Mouse (Mus musculus): ENCODE results near the gene Gramd1b.
A peak's percentile ranks its signal among the peaks of the same experiment; 100 is the strongest.

Gramd1b gene

GRCm38 (mm10) chr9:40337131-40337820, 193.9 kb downstream of the Gramd1b start:
- peak; percentile 88 for DNase-seq (ENCODE audit: low read depth, low spot score)

- DNase-seq (ENCODE audit: low read depth, low spot score): peak; percentile 74
Observed at GRCm38 (mm10) chr9:40336701-40337100, 194.5 kb downstream of the Gramd1b start.

DNA sequence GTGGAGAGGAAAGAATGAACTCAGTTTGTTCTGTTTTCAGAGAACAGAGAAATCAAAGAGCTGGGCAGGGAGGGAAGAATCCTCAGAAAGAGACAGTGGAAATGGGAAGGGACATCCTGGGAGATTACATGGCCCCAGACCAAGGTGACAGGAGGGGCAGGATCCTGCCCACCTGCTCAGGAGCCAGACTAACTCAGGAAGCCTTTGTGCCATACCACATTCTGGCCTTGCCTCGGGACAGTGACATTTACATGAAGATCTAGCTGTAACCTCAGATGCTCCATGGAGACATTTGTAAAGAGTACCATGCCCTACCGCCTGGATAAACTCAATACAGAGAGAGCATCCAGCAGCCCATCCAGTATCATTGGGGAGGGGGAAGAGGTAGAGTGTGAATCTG, 196.6 kb downstream of the Gramd1b start:
- peak; percentile 65 for DNase-seq (ENCODE audit: low read depth, low spot score)

DNA sequence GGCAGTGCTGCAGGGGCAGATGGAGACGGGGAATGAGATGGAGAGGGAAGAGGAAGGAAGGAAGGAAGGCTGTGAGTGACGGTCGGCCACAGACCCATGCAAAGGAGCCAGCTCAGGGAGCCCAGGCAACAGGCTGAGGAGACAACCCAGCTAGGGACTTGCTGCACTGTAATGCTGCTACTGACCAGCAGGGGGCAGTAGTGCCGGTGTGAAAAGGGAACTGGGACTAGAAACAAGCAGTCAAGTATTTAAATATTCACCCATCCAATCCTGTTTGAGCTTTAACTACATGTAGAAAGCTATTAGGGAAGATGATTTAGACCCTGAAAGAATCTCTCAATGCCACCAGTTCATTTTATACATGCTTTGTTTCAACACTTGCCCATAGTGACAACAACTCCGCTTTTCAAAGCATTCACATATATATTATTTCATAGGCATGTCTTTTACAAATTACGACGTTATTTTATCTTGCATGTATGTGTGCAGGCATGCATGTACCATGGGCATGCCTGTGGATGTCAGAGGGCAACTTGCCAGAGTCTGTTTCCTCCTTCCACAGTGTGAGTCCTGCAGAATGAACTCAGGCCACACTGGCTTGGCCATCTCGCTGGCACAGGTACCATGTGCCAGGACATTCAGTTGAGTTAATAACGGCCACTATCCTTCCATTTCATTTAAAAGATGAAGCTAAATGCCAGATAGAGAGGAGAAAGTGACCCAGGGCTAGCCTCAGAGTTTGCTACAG, 197.4 kb downstream of the Gramd1b start:
- peak; percentile 94 for DNase-seq (ENCODE audit: low read depth, low spot score)

- DNase-seq (ENCODE audit: low read depth, low spot score): peak; percentile 78
Observed at GRCm38 (mm10) chr9:40332731-40333648, 198.2 kb downstream of the Gramd1b start.

- peak; percentile 98 for DNase-seq (ENCODE audit: low read depth, low spot score)
Observed at GRCm38 (mm10) chr9:40332326-40332725, 198.9 kb downstream of the Gramd1b start.

DNA sequence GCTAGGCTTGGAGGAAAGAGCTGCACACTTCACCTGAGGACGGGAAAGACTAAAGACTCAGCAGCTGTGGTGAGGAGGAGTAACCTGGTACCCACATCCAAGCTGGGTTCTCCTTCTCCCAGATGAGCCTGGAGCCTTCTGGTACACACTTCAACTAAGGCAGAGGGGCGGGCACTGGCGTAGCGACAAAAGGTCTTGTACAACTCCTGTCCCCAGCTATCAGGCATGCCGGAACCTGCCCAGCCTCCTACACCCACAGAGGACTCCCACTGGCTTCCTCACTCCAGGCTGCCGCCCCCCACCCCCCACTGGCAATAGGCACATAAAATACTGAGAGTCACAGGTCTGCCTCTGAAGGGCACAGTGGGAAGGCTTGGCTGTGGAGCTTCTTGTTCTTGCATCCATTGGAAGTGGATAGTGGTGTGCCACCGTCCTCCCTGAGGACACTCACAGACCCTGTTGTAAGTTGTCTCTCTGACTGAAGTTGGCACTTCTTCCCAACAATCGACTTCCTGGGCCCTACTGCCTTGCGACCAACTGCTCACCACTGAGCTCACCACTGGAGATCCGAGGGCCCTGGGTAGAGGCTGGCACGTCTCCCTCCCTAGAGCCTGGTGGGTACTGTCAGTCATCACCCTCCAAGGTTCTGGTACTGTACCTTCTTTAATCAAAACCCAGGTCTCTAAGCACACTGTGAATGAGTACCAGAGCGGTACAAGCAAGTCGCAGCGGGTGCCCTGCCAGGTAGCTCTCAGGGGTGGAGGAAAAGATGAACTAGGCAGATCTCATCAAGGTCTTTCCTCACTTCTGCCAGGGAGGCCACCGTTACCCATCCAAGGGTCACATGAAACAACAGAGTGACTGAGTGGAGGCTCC, 199.5 kb downstream of the Gramd1b start:
- peak; percentile 70 for DNase-seq (ENCODE audit: low read depth, low spot score)

DNA sequence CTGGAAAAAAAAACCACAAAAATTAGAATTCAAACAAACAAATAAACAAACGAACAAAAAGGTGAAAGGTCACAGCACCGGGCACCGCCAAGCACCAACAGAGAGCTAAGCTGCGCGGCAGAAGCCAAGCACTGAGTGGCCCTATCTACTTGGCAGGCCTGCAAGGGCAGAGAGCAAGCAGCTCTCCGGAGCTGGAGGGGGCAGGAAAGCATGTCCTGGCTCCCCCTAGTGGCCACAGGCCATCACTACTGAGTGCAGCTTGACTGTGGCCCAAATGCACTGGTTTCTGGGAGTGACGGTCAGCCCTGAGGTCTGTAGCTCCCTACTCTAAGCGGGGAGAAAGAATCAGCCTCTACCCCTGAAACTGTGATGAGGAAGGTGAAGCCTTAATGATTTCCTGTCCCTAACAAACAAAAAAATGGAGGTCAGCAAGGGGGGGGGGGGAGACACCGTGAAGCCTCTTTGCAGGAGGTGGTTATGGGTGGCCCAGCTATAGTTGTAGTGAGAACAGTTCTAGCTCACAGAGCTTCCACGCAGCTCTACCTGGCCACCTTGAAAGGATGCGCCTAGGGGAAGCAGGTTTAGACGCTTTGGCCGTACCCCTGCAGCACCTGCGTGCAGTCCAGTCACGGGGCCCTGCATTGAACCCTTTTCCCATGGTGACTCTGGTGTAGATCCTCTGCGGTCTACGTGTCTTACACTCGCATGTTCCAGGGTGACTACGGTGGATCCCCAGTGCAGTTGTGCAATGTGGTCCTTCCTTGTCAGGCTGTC, 200.4 kb downstream of the Gramd1b start:
- peak; percentile 98 for DNase-seq (ENCODE audit: low read depth, low spot score)

- DNase-seq (ENCODE audit: low read depth, low spot score): no peak
Observed at GRCm38 (mm10) chr9:40326260-40326915, 204.8 kb downstream of the Gramd1b start.

DNA sequence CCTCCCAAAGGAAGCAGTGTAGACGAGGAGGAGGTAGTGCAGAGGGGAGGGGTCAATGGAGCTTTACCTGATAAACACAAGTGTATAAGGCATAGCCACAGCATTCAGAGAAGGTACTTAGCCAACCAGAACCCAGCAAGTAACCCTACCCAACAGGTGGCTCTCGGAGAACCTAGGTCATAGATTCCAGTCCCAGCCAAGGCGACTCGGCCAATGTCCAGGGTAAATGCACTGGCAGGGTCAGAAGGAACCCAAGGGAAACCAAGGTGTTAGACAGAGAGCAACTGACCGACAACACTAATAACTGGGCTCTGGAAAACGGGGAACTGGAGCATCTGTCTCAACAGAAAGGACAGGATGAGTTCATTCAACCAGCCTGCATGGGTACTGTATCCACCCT, 206.4 kb downstream of the Gramd1b start:
- no peak for DNase-seq (ENCODE audit: low read depth, low spot score)

GRCm38 (mm10) chr9:40324232-40324792, 206.9 kb downstream of the Gramd1b start:
- DNase-seq (ENCODE audit: low read depth, low spot score): no peak

- DNase-seq (ENCODE audit: low read depth, low spot score): peak; percentile 68
Observed at GRCm38 (mm10) chr9:40323773-40324172, 207.4 kb downstream of the Gramd1b start.

- DNase-seq (ENCODE audit: low read depth, low spot score): no peak
Observed at GRCm38 (mm10) chr9:40323171-40323570, 208.0 kb downstream of the Gramd1b start.

DNA sequence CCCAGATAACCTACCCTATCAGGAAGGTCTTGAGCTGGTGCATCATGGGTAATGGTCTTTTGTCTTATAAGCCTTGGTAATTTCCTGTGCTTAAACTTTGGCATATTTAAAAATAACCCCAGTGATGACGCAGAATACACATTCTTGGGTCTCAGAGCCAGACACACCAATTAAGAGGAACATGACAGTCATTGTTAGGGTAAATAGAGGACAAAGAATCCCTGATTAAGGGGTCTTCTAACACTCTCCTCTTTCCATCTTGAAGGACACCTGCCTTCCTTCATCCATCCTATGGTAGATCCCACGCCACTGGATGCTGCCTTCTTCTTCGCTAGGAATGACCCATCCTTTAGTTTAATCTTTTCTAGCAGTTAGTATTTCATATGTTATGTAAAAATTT, 208.8 kb downstream of the Gramd1b start:
- no peak for DNase-seq (ENCODE audit: low read depth, low spot score)

DNA sequence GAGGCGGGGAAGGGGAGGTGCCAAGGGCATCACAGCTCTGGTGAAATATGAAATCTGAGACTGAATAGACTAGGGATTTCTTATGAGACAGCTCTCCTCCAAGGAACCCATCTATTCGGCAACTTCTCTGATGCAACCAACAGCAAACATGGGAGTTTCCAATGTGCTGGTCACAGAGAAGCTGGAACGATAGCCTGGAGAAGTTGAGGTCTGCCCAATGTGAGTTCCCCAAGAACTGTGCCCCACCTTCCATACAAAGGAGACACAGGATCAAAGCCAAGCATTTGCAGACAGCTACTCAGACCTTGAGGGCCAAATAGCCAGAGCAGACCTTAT, 209.5 kb downstream of the Gramd1b start:
- no peak for DNase-seq (ENCODE audit: low read depth, low spot score)

DNA sequence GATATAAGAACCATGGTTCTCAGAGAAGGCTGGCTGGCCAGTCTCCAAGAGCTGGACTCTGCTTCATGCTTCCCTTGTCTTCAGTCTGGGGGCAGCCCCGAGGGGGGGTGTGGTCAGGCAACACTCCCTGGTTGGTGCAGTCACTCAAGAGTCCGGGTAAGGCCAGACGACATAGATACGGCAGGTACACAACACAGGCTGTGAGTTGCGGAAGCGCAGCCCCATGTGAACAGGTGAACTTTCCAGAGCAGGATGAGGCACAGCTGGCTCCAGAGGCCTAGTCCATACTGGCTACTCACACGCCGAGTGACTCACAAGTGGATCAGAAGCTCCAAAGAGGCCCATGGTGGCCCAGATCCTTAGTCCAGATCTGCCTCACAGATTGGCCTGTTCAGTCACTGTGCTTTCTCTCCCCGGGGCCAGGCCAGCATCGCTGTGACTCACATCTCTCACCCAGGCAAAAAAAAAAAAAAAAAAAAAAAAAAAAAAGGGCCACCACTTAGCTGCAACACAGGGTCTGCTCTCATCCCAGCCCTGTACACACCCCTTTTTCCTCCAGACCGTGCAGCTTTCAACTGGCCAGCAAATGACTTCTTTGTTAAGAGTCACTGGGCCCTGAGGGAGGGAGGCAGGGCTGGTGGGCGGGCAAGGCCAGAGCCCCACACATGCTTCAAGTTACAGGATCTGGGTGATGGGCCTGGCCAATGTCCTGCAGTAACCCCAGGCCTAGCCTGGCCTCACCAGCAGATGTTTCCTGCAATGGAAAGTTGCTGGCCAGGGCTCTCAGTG, 210.1 kb downstream of the Gramd1b start:
- DNase-seq (ENCODE audit: low read depth, low spot score): peak; percentile 93

DNA sequence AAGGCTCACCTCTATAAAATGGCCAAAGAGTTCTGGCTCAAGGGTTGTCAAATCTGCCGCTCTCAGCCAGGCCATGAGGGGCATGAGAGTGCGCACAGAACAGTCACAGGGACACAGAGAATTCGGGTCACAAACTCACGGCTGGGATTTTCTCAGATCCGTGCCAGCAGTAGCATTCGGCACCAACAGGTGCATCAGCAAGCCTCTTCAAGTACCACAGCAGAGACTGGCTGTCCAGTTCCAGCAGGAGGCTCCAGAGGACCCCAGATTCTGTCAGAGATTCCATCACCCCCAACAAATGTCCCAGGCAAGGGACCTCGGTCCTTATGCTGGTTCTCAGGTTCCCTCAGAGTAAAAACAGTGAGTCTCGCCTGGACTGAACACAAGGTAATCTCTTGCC, 210.8 kb downstream of the Gramd1b start:
- DNase-seq (ENCODE audit: low read depth, low spot score): peak; percentile 72

GRCm38 (mm10) chr9:40318771-40319170, 212.4 kb downstream of the Gramd1b start:
- DNase-seq (ENCODE audit: low read depth, low spot score): peak; percentile 81

- peak; percentile 74 for DNase-seq (ENCODE audit: low read depth, low spot score)
Observed at GRCm38 (mm10) chr9:40317735-40318134, 213.4 kb downstream of the Gramd1b start.
